Mouse (Mus musculus): Measurements from ENCODE around the gene 5730507C01Rik. TPM values are rescaled to one million over a fixed set of nuclear protein-coding genes. Genes with fewer than 3 reads are reported as not detected.

5730507C01Rik gene
- total RNA-seq (2023): 0.35 TPM

GRCm38 (mm10) chr12:18514171-18514570 lies at the start of gene 5730507C01Rik:
5730507C01Rik (plus strand) TSS chr12:18514510.

All from CD4-positive naive resting alpha-beta T cell, adult 76 days (primary cell).